Comparison of ENCODE assay signal across 32 mouse cellular contexts in the genomic region with DNA sequence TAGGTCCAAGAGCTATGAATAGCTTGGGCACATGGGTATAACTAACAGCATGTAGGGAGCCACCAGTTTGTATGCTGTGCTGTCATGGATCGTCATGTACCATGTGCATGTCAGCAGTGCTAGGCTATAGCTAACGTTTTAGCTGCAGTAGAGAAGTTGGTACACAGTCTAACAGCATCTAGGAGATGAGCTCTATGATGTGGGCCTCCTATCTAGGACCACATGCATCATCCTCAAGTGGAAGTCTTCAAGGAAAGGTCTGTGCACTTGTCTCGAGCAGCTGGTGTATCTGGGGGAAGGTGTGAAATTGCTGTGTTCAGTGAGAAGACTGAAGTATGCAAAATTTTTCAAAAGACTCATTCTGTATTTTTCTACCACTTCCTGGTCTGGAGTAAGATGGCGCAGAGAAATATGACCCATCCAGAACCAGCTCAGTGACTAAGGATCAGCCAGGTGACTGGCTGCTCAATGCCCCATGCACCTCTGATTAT. TPM values are rescaled to one million over a fixed set of nuclear protein-coding genes. Genes with fewer than 3 reads are reported as not detected.
DNase-seq lines count a peak whose midpoint lies in the region; ATAC-seq lines count a peak whose summit lies in the region.
"Had no signal": no experiment of that assay in that cellular context is flagged by ENCODE, and none has a peak within 500 bp of the region (broad histone marks: within the 10 kb centered on the region; RNA-seq: fewer than 3 reads in every experiment).

No protein-coding gene starts in this region.

- DNase-seq in frontal cortex, postnatal 10 days (ENCODE audit: low spot score in 2 of 2): no peak
- peak; percentile 57 for DNase-seq in brain, adult 2 months (ENCODE audit: low read depth, low spot score)
- DNase-seq: adrenal gland, adult 8-10 months; adrenal gland, postnatal 14 days; adrenal gland, postnatal 36 days; B cell, adult 2 months; cerebellum, adult 11 months; cerebellum, adult 18-20 months; cerebellum, adult 8-10 months; cerebellum, adult 9-11 months; cerebellum, postnatal 14 days; cerebellum, postnatal 36 days; embryo, embryonic 11 days had no signal

- peak; percentile 64 for ATAC-seq in frontal cortex, adult (ENCODE audit: low TSS enrichment)
- ATAC-seq in megakaryocyte, adult 5-6 weeks (ENCODE audit: poor library complexity, severe bottlenecking): no peak
- ATAC-seq: activated CD4-positive, CD25-positive, alpha-beta regulatory T cell, adult 4 months; CD4-positive, CD25-positive, alpha-beta regulatory T cell, adult 4 months; forebrain, embryonic 14.5 days; forebrain, embryonic 16.5 days; Patski had no signal

- H3K4me3 ChIP-seq in megakaryocyte, embryonic 14.5 days (replicated peaks): peak overlapping the region; percentile 34
- H3K4me3 ChIP-seq: embryonic facial prominence, embryonic 13.5 days; embryonic facial prominence, embryonic 15.5 days; erythroblast, embryonic 14.5 days; forebrain, embryonic 10.5 days; forebrain, embryonic 12.5 days had no signal

- H3K9me3 ChIP-seq in megakaryocyte, embryonic 14.5 days: 0 out of 2 replicates have a peak, but pooled peaks cover 4% of the 10 kb centered on the region
- H3K9me3 ChIP-seq: embryonic facial prominence, embryonic 13.5 days; embryonic facial prominence, embryonic 15.5 days; forebrain, embryonic 10.5 days; forebrain, embryonic 12.5 days; G1E had no signal

- H3K36me3 ChIP-seq in megakaryocyte, embryonic 14.5 days (replicated peaks; ENCODE audit: low read length): peaks cover 91% of the 10 kb centered on the region

- peaks cover 43% of the 10 kb centered on the region for H3K4me1 ChIP-seq in megakaryocyte, embryonic 14.5 days
- H3K4me1 ChIP-seq: embryonic facial prominence, embryonic 13.5 days; embryonic facial prominence, embryonic 15.5 days; forebrain, embryonic 10.5 days; forebrain, embryonic 12.5 days had no signal

- peaks cover 15% of the 10 kb centered on the region for H3K27me3 ChIP-seq in megakaryocyte, embryonic 14.5 days (replicated peaks)
- H3K27me3 ChIP-seq: CH12.LX; embryonic facial prominence, embryonic 13.5 days; embryonic facial prominence, embryonic 15.5 days; forebrain, embryonic 12.5 days; Patski had no signal

RNA-seq across cellular contexts. Expression of gene Gm42517, which starts 24.0 kb away (rescaled TPM):
- polyA plus RNA-seq in megakaryocyte, embryonic 14.5 days (2012; ENCODE audit: insufficient read depth, low replicate concordance): 101 and 308 TPM in 2 replicates
- total RNA-seq in megakaryocyte, adult 5-6 weeks (2015): not detected in 2 replicates
- total RNA-seq in megakaryocyte, adult 5-6 weeks (2017): not detected in 2 replicates
- total RNA-seq: CH12.LX, G1E had no signal
- polyA plus RNA-seq: activated CD4-positive, CD25-positive, alpha-beta regulatory T cell, adult 4 months; CD4-positive, CD25-positive, alpha-beta regulatory T cell, adult 4 months; embryonic facial prominence, embryonic 11.5 days; forebrain, embryonic 10.5 days; forebrain, embryonic 12.5 days; G1E had no signal

RNA-seq across cellular contexts. Expression of gene Pigg, which starts 31.3 kb away (rescaled TPM):
- 0.55 and 0.77 TPM in 2 replicates for polyA plus RNA-seq in megakaryocyte, embryonic 14.5 days (2012; ENCODE audit: insufficient read depth, low replicate concordance)
- 2.7 and 2.9 TPM in 2 replicates for total RNA-seq in megakaryocyte, adult 5-6 weeks (2015)
- 3.9 and 5.0 TPM in 2 replicates for total RNA-seq in megakaryocyte, adult 5-6 weeks (2017)

RNA-seq across cellular contexts. Expression of gene Pde6b, which starts 44.5 kb away (rescaled TPM):
- not detected in 2 replicates for polyA plus RNA-seq in megakaryocyte, embryonic 14.5 days (2012; ENCODE audit: insufficient read depth, low replicate concordance)
- total RNA-seq in megakaryocyte, adult 5-6 weeks (2015): not detected in 2 replicates
- not detected in 2 replicates for total RNA-seq in megakaryocyte, adult 5-6 weeks (2017)
- total RNA-seq: adrenal gland, adult 18-20 months; adrenal gland, adult 8-10 months; adrenal gland, postnatal 14 days; adrenal gland, postnatal 36 days; CH12.LX; common myeloid progenitor, adult 5-6 weeks had no signal
- polyA plus RNA-seq: brain, embryonic 14.5 days; embryonic facial prominence, embryonic 11.5 days; erythroblast, embryonic 14.5 days; forebrain, embryonic 12.5 days; forebrain, embryonic 14.5 days; forebrain, embryonic 16.5 days; G1E had no signal
